Mouse (Mus musculus) CH12F3 (cell line): ENCODE results near the gene Kcnn3.

ENCODE experiments used
- in situ Hi-C: fragments of 300-500 bp; cut with MboI; formaldehyde crosslinking; loops from 2 replicates; pipeline ENCODE4 v1.14.3; 2020; ENCODE audit warnings: low sequenced_read_pairs

The Kcnn3 gene

DNA sequence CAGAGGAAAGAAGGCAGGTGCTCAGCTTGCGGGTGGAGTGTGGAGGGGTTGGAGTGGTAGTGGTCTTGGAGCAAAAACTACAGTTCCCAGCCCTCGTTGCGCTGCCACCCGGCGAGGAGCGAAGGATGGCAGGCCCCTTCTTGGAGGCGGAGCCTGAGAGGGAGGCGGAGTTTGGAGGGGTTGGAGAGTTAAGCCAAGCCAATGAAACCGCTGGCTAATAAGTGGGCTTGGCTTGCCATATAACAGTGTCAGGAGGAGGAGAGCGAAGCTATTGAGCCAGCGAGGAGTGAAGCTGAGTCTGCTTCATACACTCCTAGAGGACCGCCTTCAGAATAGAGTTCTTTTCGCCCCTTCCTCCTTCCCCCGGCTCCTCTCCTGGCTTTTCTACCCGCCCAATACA lies at the start of gene Kcnn3:
Gene Kcnn3 (plus strand): TSS at position 271 of the 400 bp plus-strand sequence.
- in situ Hi-C loops = loop anchor here (10.0 kb wide), 1 partner anchor 155 kb away; no protein-coding TSS in a partner anchor

DNA sequence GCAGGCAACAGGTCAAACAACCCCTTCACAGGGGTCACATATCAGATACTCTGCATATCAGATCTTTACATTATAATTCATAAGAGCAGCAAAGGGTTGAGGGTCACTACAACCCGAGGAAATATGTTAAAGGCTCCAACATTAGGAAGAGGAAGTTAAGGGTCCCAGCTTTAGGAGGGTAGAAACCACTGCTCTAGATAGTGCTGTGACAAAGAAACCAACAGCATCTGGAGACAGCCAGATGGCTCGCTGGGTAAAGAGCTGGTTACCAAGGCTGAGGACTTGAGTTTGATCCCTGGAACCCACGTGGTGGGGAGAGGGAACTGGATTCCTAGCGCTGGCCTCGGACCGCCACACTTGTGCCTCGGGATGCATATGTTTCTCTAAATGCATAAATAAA lies 47.7 kb upstream of the Kcnn3 start:
- in situ Hi-C loops = no loop called here

DNA sequence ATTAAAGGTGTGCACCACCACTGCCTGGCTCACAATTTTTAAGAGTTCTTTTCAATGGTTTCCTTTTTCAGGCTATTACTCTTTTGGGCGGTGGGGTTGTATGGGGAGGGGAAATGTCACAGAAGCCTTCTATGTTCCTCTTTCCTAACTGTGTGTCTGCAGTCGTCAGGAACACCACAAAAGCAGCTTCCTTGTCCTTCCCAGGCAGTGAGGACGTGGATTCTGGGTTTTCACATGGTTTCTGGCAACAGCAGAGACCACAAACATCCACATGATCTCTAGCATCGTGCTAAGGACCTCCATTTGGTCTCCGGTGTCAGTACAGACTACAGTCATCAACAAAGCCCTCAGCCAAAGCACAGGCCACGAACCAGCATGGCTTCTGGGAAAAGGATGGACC lies 46.1 kb upstream of the Kcnn3 start:
- in situ Hi-C loops = no loop called here

GRCm38 (mm10) chr3:89479055-89479454 lies 40.9 kb upstream of the Kcnn3 start:
- in situ Hi-C loops = no loop called here

GRCm38 (mm10) chr3:89481488-89481887 lies 38.5 kb upstream of the Kcnn3 start:
- in situ Hi-C loops = loop anchor here (10.0 kb wide), 1 partner anchor 137 kb away; the partner anchor contains the start of gene Adam15

- in situ Hi-C loops = loop anchor here (10.0 kb wide), 1 partner anchor 137 kb away; the partner anchor contains the start of gene Adam15
These were observed 37.7 kb upstream of the Kcnn3 start for GRCm38 (mm10) chr3:89482249-89482648.

- in situ Hi-C loops = loop anchor here (10.0 kb wide), 1 partner anchor 140 kb away; the partner anchor contains the start of gene Adam15
These were observed 35.0 kb upstream of the Kcnn3 start for GRCm38 (mm10) chr3:89484766-89485524.

GRCm38 (mm10) chr3:89486111-89486510 lies 33.9 kb upstream of the Kcnn3 start:
- in situ Hi-C loops = loop anchor here (10.0 kb wide), 1 partner anchor 141 kb away; the partner anchor contains the start of gene Adam15

- in situ Hi-C loops = loop anchor here (10.0 kb wide), 1 partner anchor 142 kb away; the partner anchor contains the start of gene Adam15
These were observed 32.9 kb upstream of the Kcnn3 start for GRCm38 (mm10) chr3:89486916-89487702.

DNA sequence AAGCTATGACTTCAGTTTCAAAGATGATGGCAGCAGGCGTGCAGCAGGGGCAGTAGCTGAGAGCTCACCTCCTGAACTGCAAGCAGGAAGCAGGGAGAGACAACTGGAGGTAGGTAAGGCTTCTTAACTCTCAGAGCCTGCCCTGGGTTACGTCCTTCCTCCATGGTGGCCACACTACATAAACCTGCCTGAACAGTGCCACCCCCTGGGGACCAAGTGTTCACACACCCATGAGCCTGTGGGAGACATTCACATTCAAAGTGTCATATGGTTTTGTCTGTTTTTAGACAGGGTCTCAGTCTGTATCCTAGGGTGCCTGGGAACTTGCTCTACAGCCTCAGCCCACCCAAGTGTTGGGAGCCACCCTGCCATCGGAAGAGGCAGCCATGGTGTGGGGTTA lies 29.2 kb upstream of the Kcnn3 start:
- in situ Hi-C loops = no loop called here

GRCm38 (mm10) chr3:89491559-89491958 lies 28.4 kb upstream of the Kcnn3 start:
- in situ Hi-C loops = no loop called here

DNA sequence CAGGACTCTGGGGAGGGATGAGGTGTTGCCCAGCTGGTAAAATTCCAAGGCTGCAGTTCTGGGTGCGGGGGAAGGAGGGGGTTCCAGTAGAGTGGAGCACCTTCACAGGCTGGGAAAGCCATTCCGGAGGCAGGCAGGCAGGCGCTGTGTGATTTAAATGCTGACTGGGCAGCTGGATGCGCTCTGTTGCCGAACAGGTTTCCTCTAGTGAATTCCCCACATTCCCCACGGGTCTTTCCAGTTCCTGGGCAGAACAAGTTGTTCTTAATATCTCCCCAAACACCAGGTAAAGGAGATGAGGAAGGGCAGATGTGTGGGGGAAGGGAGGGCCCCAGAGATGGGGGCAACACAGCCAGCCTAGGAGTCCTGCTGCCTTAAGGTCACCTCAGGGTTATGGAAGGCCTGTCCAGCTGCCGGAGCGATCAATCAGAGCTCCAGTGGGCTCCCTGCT lies 27.2 kb upstream of the Kcnn3 start:
- in situ Hi-C loops = no loop called here

GRCm38 (mm10) chr3:89494630-89495029 lies 25.3 kb upstream of the Kcnn3 start:
- in situ Hi-C loops = no loop called here

- in situ Hi-C loops = no loop called here
These were observed 23.6 kb upstream of the Kcnn3 start for GRCm38 (mm10) chr3:89496366-89496765.

DNA sequence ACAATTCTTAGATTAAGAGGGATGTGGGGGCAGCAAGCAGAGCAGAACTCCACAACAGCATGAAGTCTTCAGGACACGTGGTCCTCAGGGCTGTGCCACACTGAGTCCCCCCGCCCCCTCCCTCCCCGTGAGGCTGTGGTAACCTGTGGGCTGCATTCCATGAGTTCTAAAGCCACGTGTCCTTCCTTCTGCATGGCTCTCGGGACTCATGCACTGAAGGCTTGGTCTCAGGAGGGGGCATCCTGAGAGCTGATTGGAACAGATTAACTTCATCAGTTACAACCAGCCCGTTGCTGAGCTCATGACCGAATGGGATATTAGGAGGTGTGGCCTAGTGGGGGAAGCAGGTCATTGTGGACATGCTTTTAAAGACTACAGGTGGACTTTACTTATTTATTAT lies 20.3 kb upstream of the Kcnn3 start:
- in situ Hi-C loops = no loop called here

DNA sequence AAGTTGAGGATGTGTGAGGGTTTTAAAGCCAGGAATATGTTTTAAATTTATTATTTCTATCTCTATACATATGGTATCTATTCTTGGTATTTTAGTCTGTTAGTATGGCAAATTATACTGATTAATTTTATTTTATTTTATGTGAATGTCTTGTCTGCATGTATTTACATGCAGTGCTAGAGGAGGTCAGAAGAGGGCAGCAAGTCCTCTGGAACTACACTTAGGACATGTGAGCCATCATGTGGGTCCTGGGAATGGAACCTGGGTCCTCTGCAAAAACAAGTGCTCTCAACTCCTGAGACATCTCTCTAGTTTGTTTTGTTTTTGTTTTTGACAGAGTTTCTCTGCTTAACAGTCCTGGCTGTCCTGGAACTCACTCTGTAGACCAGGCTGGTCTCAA lies 18.5 kb upstream of the Kcnn3 start:
- in situ Hi-C loops = no loop called here

DNA sequence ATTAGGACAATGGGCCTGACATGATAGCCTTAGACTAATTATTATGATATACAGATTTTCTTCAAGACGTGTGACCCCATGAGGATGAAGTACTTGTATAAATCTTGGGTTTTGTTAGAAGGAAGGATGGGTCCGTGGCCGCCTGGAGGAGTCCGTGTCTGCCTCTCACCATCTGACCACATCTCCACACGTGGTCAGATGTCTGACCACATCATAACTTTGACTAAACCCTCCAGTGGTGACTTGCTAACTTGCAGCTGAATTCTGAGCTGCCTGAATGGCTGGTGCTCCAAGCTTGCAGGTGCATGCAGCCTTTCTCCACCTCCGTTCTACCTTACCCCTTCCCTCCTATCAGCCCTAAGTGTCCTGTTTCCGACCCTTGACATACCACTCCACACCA lies 17.4 kb upstream of the Kcnn3 start:
- in situ Hi-C loops = no loop called here

DNA sequence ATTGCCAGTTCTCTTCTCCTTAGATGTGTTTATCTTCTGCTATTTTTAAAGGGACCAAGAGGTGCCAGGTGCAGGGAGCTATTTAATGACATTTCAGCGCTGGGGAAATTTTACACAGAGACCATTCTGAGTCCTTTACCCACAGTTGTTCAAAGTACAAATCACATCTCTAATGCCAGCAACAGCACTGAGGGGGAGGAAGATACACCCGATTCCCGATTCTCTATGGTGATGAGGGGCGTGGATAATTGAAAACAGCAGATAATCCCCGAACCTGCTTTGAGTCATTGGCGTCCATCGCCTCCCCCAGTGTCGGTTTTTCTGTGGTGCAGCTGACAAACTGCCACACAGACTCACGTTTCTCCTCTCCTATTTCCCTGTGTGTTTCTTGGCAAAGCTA lies 11.9 kb upstream of the Kcnn3 start:
- in situ Hi-C loops = no loop called here

- in situ Hi-C loops = loop anchor here (10.0 kb wide), 1 partner anchor 164 kb away; no protein-coding TSS in a partner anchor
These were observed 9.0 kb upstream of the Kcnn3 start for GRCm38 (mm10) chr3:89510979-89511378.

GRCm38 (mm10) chr3:89511400-89511799 lies 8.6 kb upstream of the Kcnn3 start:
- in situ Hi-C loops = loop anchor here (10.0 kb wide), 1 partner anchor 163 kb away; no protein-coding TSS in a partner anchor

DNA sequence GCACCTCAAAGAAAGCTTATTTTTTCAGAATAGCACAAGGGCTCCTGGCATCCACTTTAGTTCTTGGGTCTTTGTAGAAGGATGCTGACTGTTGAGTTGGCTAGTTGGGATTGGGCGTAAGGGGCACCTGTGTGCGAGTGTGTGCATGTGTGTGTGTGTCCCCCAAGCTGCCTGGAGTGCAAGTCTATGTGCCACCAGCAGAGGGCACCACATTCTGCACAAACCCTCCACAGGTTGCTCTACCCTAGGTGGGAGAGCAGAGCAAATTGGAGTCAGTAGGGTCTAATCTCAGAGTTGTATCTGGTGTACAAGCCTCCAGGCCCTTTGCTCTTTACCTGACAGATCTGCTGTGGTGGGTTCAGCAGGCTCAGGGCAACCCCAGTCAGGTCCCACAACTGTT lies 7.7 kb upstream of the Kcnn3 start:
- in situ Hi-C loops = loop anchor here (10.0 kb wide), 1 partner anchor 163 kb away; no protein-coding TSS in a partner anchor
